Mouse (Mus musculus): Measurements from ENCODE around the gene Ugcg. TPM values are rescaled to one million over a fixed set of nuclear protein-coding genes. Genes with fewer than 3 reads are reported as not detected.

The Ugcg gene
- polyA plus RNA-seq, 1 experiment = 24.0 TPM

- Histone ChIP-seq H3K36me3 (ENCODE audit: control insufficient read depth, insufficient read depth) (no peaks in the 10 kb centered on the region), H3K79me2 (ENCODE audit: control insufficient read depth, insufficient read depth) (no peaks in the 10 kb centered on the region), H3K27me3 (ENCODE audit: control insufficient read depth, insufficient read depth, insufficient read length) (no peaks in the 10 kb centered on the region), H3K4me2 (ENCODE audit: low read depth) (no peak overlapping the region), H3K4me3 (no peak overlapping the region), H3ac (ENCODE audit: control insufficient read depth, insufficient read length) (no peak overlapping the region)
- TF ChIP-seq TCF3 (IDR thresholded peaks at IDR 0.05; ENCODE audit: insufficient read length, low read depth) = no peak
- TF ChIP-seq POLR2A (IDR thresholded peaks at IDR 0.05; ENCODE audit: insufficient read length, low read depth) = no peak
- TF ChIP-seq MYOD1 (IDR thresholded peaks at IDR 0.05; ENCODE audit: control insufficient read depth in 1 of 3, insufficient read length in 2 of 3, low read depth in 2 of 3) = no peak
Measured at GRCm38 (mm10) chr4:59173181-59173922, 15.7 kb upstream of the Ugcg start.

GRCm38 (mm10) chr4:59175003-59175402 is 14.1 kb upstream of the Ugcg start:
- H3K27me3 ChIP-seq (ENCODE audit: control insufficient read depth, insufficient read depth, insufficient read length) = no peaks in the 10 kb centered on the region
- no peak overlapping the region for H3K4me3 ChIP-seq
- TF ChIP-seq TCF3 (IDR thresholded peaks at IDR 0.05; ENCODE audit: insufficient read length, low read depth) (no peak), TCF12 (IDR thresholded peaks at IDR 0.05; ENCODE audit: insufficient read depth, poor library complexity, severe bottlenecking) (no peak), MAX (IDR thresholded peaks at IDR 0.05; ENCODE audit: low read depth) (no peak), POLR2A (IDR thresholded peaks at IDR 0.05; ENCODE audit: insufficient read length, low read depth) (no peak), USF1 (IDR thresholded peaks at IDR 0.05; ENCODE audit: low read depth) (no peak), MYOD1 (IDR thresholded peaks at IDR 0.05; ENCODE audit: control insufficient read depth in 1 of 3, insufficient read length in 2 of 3, low read depth in 2 of 3) (no peak), CEBPB (IDR thresholded peaks at IDR 0.05; ENCODE audit: insufficient read depth, poor library complexity, severe bottlenecking) (no peak), SRF (IDR thresholded peaks at IDR 0.05; ENCODE audit: control insufficient read depth, insufficient read length, low read depth) (no peak), POLR2AphosphoS2 (IDR thresholded peaks at IDR 0.05; ENCODE audit: insufficient read length, low read depth) (no peak), REST (IDR thresholded peaks at IDR 0.05; ENCODE audit: insufficient read depth, insufficient read length) (no peak), MYOG (IDR thresholded peaks at IDR 0.05; ENCODE audit: control insufficient read depth in 1 of 3, insufficient read depth in 1 of 3, insufficient read length in 2 of 3, low read depth in 2 of 3) (no peak), E2F4 (IDR thresholded peaks at IDR 0.05; ENCODE audit: insufficient read depth) (no peak)
- no peaks in the 10 kb centered on the region for H3K36me3 ChIP-seq (ENCODE audit: control insufficient read depth, insufficient read depth)
- no peak overlapping the region for H3K4me2 ChIP-seq (ENCODE audit: low read depth)
- H3ac ChIP-seq (ENCODE audit: control insufficient read depth, insufficient read length) = no peak overlapping the region
- H3K79me2 ChIP-seq (ENCODE audit: control insufficient read depth, insufficient read depth) = no peaks in the 10 kb centered on the region

- Histone ChIP-seq H3K27me3 (ENCODE audit: control insufficient read depth, insufficient read depth, insufficient read length) (no peaks in the 10 kb centered on the region), H3K79me2 (ENCODE audit: control insufficient read depth, insufficient read depth) (no peaks in the 10 kb centered on the region), H3ac (ENCODE audit: control insufficient read depth, insufficient read length) (no peak overlapping the region), H3K4me3 (no peak overlapping the region), H3K36me3 (ENCODE audit: control insufficient read depth, insufficient read depth) (no peaks in the 10 kb centered on the region), H3K4me2 (ENCODE audit: low read depth) (no peak overlapping the region)
- TF ChIP-seq TCF12 (IDR thresholded peaks at IDR 0.05; ENCODE audit: insufficient read depth, poor library complexity, severe bottlenecking) (no peak), POLR2AphosphoS2 (IDR thresholded peaks at IDR 0.05; ENCODE audit: insufficient read length, low read depth) (no peak), POLR2A (IDR thresholded peaks at IDR 0.05; ENCODE audit: insufficient read length, low read depth) (no peak), TCF3 (IDR thresholded peaks at IDR 0.05; ENCODE audit: insufficient read length, low read depth) (no peak), CEBPB (IDR thresholded peaks at IDR 0.05; ENCODE audit: insufficient read depth, poor library complexity, severe bottlenecking) (no peak)
Measured at GRCm38 (mm10) chr4:59175929-59176328, 13.1 kb upstream of the Ugcg start.

- Histone ChIP-seq H3K79me2 (ENCODE audit: control insufficient read depth, insufficient read depth) (no peaks in the 10 kb centered on the region), H3K4me2 (ENCODE audit: low read depth) (no peak overlapping the region), H3K36me3 (ENCODE audit: control insufficient read depth, insufficient read depth) (no peaks in the 10 kb centered on the region), H3K4me3 (no peak overlapping the region), H3ac (ENCODE audit: control insufficient read depth, insufficient read length) (no peak overlapping the region), H3K27me3 (ENCODE audit: control insufficient read depth, insufficient read depth, insufficient read length) (no peaks in the 10 kb centered on the region)
- TF ChIP-seq CEBPB (IDR thresholded peaks at IDR 0.05; ENCODE audit: insufficient read depth, poor library complexity, severe bottlenecking) (0 out of 2 replicates have a peak, but pooled peaks have one; percentile 37), MAX (IDR thresholded peaks at IDR 0.05; ENCODE audit: low read depth) (no peak)
Measured at GRCm38 (mm10) chr4:59177566-59177965, 11.5 kb upstream of the Ugcg start.

- H3K27me3 ChIP-seq (ENCODE audit: control insufficient read depth, insufficient read depth, insufficient read length) = no peaks in the 10 kb centered on the region
- H3K4me3 ChIP-seq = no peak overlapping the region
- H3K4me2 ChIP-seq (ENCODE audit: low read depth) = no peak overlapping the region
- no peaks in the 10 kb centered on the region for H3K36me3 ChIP-seq (ENCODE audit: control insufficient read depth, insufficient read depth)
- TF ChIP-seq MYOG (IDR thresholded peaks at IDR 0.05; ENCODE audit: control insufficient read depth in 1 of 3, insufficient read depth in 1 of 3, insufficient read length in 2 of 3, low read depth in 2 of 3) (no peak), MYOD1 (IDR thresholded peaks at IDR 0.05; ENCODE audit: control insufficient read depth in 1 of 3, insufficient read length in 2 of 3, low read depth in 2 of 3) (no peak), TCF3 (IDR thresholded peaks at IDR 0.05; ENCODE audit: insufficient read length, low read depth) (no peak), TCF12 (IDR thresholded peaks at IDR 0.05; ENCODE audit: insufficient read depth, poor library complexity, severe bottlenecking) (no peak), REST (IDR thresholded peaks at IDR 0.05; ENCODE audit: insufficient read depth, insufficient read length) (no peak), MAX (IDR thresholded peaks at IDR 0.05; ENCODE audit: low read depth) (no peak), USF1 (IDR thresholded peaks at IDR 0.05; ENCODE audit: low read depth) (no peak), POLR2A (IDR thresholded peaks at IDR 0.05; ENCODE audit: insufficient read length, low read depth) (no peak), CEBPB (IDR thresholded peaks at IDR 0.05; ENCODE audit: insufficient read depth, poor library complexity, severe bottlenecking) (no peak), E2F4 (IDR thresholded peaks at IDR 0.05; ENCODE audit: insufficient read depth) (no peak), POLR2AphosphoS2 (IDR thresholded peaks at IDR 0.05; ENCODE audit: insufficient read length, low read depth) (no peak)
- no peak overlapping the region for H3ac ChIP-seq (ENCODE audit: control insufficient read depth, insufficient read length)
- H3K79me2 ChIP-seq (ENCODE audit: control insufficient read depth, insufficient read depth) = no peaks in the 10 kb centered on the region
Measured at GRCm38 (mm10) chr4:59181320-59182271, 7.5 kb upstream of the Ugcg start.

Data from myocyte (in vitro differentiated cells).